Mouse (Mus musculus) midbrain, embryonic 13.5 days (tissue): ENCODE data around the gene Cfc1. TPM values are rescaled to one million over a fixed set of nuclear protein-coding genes. Genes with fewer than 3 reads are reported as not detected.
A peak's percentile ranks its signal among the peaks of the same experiment; 100 is the strongest.
"Not testable (repeated sequence)": the region's sequence is repeated elsewhere in the genome, so short reads cannot be mapped to it uniquely, and the experiment has no call there.

ENCODE experiments used
- ATAC-seq: fragments of 200-750 bp; cut with Nextera tagmentation; 2 replicates; pipeline ENCODE4 v1.8.0; 2017; ENCODE audit warnings: mild to moderate bottlenecking, moderate TSS enrichment, moderate library complexity
- H3K27ac ChIP-seq: fragments of 300-500 bp; sonication (generic); 2 replicates; pipeline ENCODE4 v1.5.1; 2015; ENCODE audit warnings: inconsistent platforms, mild to moderate bottlenecking, moderate library complexity
- H3K27me3 ChIP-seq: fragments of 300-500 bp; sonication (generic); 2 replicates; pipeline ENCODE4 v1.6.1; 2015; ENCODE audit warnings: mild to moderate bottlenecking, inconsistent platforms
- H3K36me3 ChIP-seq: fragments of 300-500 bp; sonication (generic); 2 replicates; pipeline ENCODE4 v1.6.1; 2015; ENCODE audit warnings: mild to moderate bottlenecking, inconsistent platforms
- H3K4me1 ChIP-seq: fragments of 300-500 bp; sonication (generic); replicated peaks from 2 replicates; pipeline ENCODE4 v1.6.1; 2015; ENCODE audit warnings: inconsistent platforms
- H3K4me2 ChIP-seq: fragments of 300-500 bp; sonication (generic); replicated peaks from 2 replicates; pipeline ENCODE4 v1.6.1; 2015; ENCODE audit warnings: moderate library complexity, mild to moderate bottlenecking, inconsistent platforms
- H3K4me3 ChIP-seq: fragments of 300-500 bp; sonication (generic); replicated peaks from 2 replicates; pipeline ENCODE4 v1.5.1; 2015; ENCODE audit warnings: mild to moderate bottlenecking, inconsistent platforms
- H3K9ac ChIP-seq: fragments of 300-500 bp; sonication (generic); replicated peaks from 2 replicates; pipeline ENCODE4 v1.6.1; 2015; ENCODE audit warnings: mild to moderate bottlenecking, inconsistent platforms
- H3K9me3 ChIP-seq: fragments of 300-500 bp; sonication (generic); 2 replicates; pipeline ENCODE4 v1.6.1; 2016; ENCODE audit warnings: mild to moderate bottlenecking, inconsistent platforms
- WGBS: fragments of 180-500 bp; shearing (Covaris S2); methylation state at CpG from one replicate; pipeline ENCODE4 v1.1.7; 2015; 5-methylcytosine and 5-hydroxymethylcytosine counted together
- polyA plus RNA-seq: library from polyadenylated mRNA; unstranded; fragments of >200 nt; fragmentation: Nextera tagmentation; extraction: Ambion mirVana; gene quantifications from 2 replicates; pipeline ENCODE4 v1.2.1, GENCODE M21; 2015

The Cfc1 gene
- polyA plus RNA-seq, 1 experiment from 2014 or later = not detected

- not testable (repeated sequence) for H3K9me3 ChIP-seq, H3K36me3 ChIP-seq, H3K4me1 ChIP-seq, H3K4me3 ChIP-seq, ATAC-seq, H3K27me3 ChIP-seq, H3K4me2 ChIP-seq, H3K9ac ChIP-seq, H3K27ac ChIP-seq
- 72% methylated on average over 6 of the region's 6 CpGs for WGBS
These were observed 18.2 kb upstream of the Cfc1 start for GRCm38 (mm10) chr1:34517297-34517696.

- H3K36me3 ChIP-seq, ATAC-seq, H3K4me1 ChIP-seq, H3K4me3 ChIP-seq, H3K27ac ChIP-seq, H3K9me3 ChIP-seq, H3K4me2 ChIP-seq, H3K27me3 ChIP-seq, H3K9ac ChIP-seq: not testable (repeated sequence)
- 75% methylated on average over 1 of the region's 1 CpGs for WGBS
These were observed 17.7 kb upstream of the Cfc1 start for GRCm38 (mm10) chr1:34517797-34518196.

- no peak for ATAC-seq
- Histone ChIP-seq H3K9ac (no peak overlapping the region), H3K4me1 (no peaks in the 10 kb centered on the region), H3K27me3 (no peaks in the 10 kb centered on the region), H3K4me2 (no peak overlapping the region), H3K27ac (no peak overlapping the region), H3K4me3 (no peak overlapping the region), H3K9me3 (peaks cover 7% of the 10 kb centered on the region; the same call in 1 of the 2 replicates), H3K36me3 (no peaks in the 10 kb centered on the region)
- 83% methylated on average over 1 of the region's 1 CpGs for WGBS
These were observed 17.2 kb upstream of the Cfc1 start for GRCm38 (mm10) chr1:34518259-34518658.

GRCm38 (mm10) chr1:34522205-34522849 is 13.1 kb upstream of the Cfc1 start:
- 89% methylated on average over 6 of the region's 6 CpGs for WGBS
- no peak overlapping the region for H3K4me2 ChIP-seq
- H3K4me3 ChIP-seq = no peak overlapping the region
- H3K4me1 ChIP-seq = no peaks in the 10 kb centered on the region
- H3K27me3 ChIP-seq = no peaks in the 10 kb centered on the region
- no peak overlapping the region for H3K9ac ChIP-seq
- H3K9me3 ChIP-seq = no peaks in the 10 kb centered on the region
- no peaks in the 10 kb centered on the region for H3K36me3 ChIP-seq
- no peak for ATAC-seq
- H3K27ac ChIP-seq = no peak overlapping the region

- H3K9me3 ChIP-seq = no peaks in the 10 kb centered on the region
- whole genome bisulfite sequencing = 82% methylated on average over 3 of the region's 3 CpGs
- no peak overlapping the region for H3K27ac ChIP-seq
- ATAC-seq = no peak
- H3K4me2 ChIP-seq = no peak overlapping the region
- H3K36me3 ChIP-seq = no peaks in the 10 kb centered on the region
- no peaks in the 10 kb centered on the region for H3K27me3 ChIP-seq
- no peaks in the 10 kb centered on the region for H3K4me1 ChIP-seq
- no peak overlapping the region for H3K4me3 ChIP-seq
- H3K9ac ChIP-seq = no peak overlapping the region
These were observed 12.6 kb upstream of the Cfc1 start for GRCm38 (mm10) chr1:34522850-34523244.

- H3K4me3 ChIP-seq = no peak overlapping the region
- WGBS = 82% methylated on average over 3 of the region's 3 CpGs
These were observed 11.8 kb upstream of the Cfc1 start for GRCm38 (mm10) chr1:34523647-34524046.

GRCm38 (mm10) chr1:34534574-34534973 is 874 bp upstream of the Cfc1 start:
- not testable (repeated sequence) for H3K9me3 ChIP-seq, H3K9ac ChIP-seq, ATAC-seq, H3K4me3 ChIP-seq, H3K27ac ChIP-seq, H3K4me2 ChIP-seq, H3K36me3 ChIP-seq
- H3K4me1 ChIP-seq = peaks cover 12% of the 10 kb centered on the region
- 65% methylated on average over 3 of the region's 3 CpGs for WGBS
- peaks cover 36% of the 10 kb centered on the region for H3K27me3 ChIP-seq

More at GRCm38 (mm10) chr1:34523647-34524046, 11.8 kb upstream of the Cfc1 start:
- H3K27me3 ChIP-seq = no peaks in the 10 kb centered on the region
- no peaks in the 10 kb centered on the region for H3K4me1 ChIP-seq
- no peaks in the 10 kb centered on the region for H3K9me3 ChIP-seq
- ATAC-seq = no peak
- no peaks in the 10 kb centered on the region for H3K36me3 ChIP-seq
- no peak overlapping the region for H3K9ac ChIP-seq
- H3K4me2 ChIP-seq = no peak overlapping the region
- no peak overlapping the region for H3K27ac ChIP-seq

- no peak overlapping the region for H3K9ac ChIP-seq
- peaks cover 36% of the 10 kb centered on the region for H3K27me3 ChIP-seq
- H3K27ac ChIP-seq = no peak overlapping the region
- H3K4me3 ChIP-seq = peak overlapping the region; percentile 19
- H3K4me1 ChIP-seq = peaks cover 12% of the 10 kb centered on the region
- H3K4me2 ChIP-seq = peak overlapping the region; percentile 42
- WGBS = 3% methylated on average over 14 of the region's 14 CpGs
- H3K9me3 ChIP-seq = no peaks in the 10 kb centered on the region
- H3K36me3 ChIP-seq = no peaks in the 10 kb centered on the region
- no peak for ATAC-seq
These were observed 881 bp downstream of the Cfc1 start for GRCm38 (mm10) chr1:34536291-34536766.

GRCm38 (mm10) chr1:34536767-34537485 is 1.5 kb downstream of the Cfc1 start:
- Histone ChIP-seq H3K4me3 (peak overlapping the region; percentile 19), H3K9ac (no peak overlapping the region), H3K27me3 (peaks cover 36% of the 10 kb centered on the region), H3K4me1 (peaks cover 12% of the 10 kb centered on the region), H3K9me3 (no peaks in the 10 kb centered on the region), H3K27ac (no peak overlapping the region), H3K4me2 (peak overlapping the region; percentile 42), H3K36me3 (no peaks in the 10 kb centered on the region)
- peak; percentile 58 for ATAC-seq
- WGBS = 2% methylated on average over 16 of the region's 16 CpGs

- H3K9ac ChIP-seq = no peak overlapping the region
- 79% methylated on average over 1 of the region's 1 CpGs for WGBS
- no peaks in the 10 kb centered on the region for H3K36me3 ChIP-seq
- no peak overlapping the region for H3K4me2 ChIP-seq
- no peaks in the 10 kb centered on the region for H3K4me1 ChIP-seq
- no peaks in the 10 kb centered on the region for H3K27me3 ChIP-seq
- H3K9me3 ChIP-seq = no peaks in the 10 kb centered on the region; the same call in 1 of the 2 replicates
- H3K27ac ChIP-seq = no peak overlapping the region
- ATAC-seq = no peak
- no peak overlapping the region for H3K4me3 ChIP-seq
These were observed 11.6 kb downstream of the Cfc1 start for GRCm38 (mm10) chr1:34547074-34547473.

GRCm38 (mm10) chr1:34553690-34554089 is 18.2 kb downstream of the Cfc1 start:
- no peaks in the 10 kb centered on the region for H3K36me3 ChIP-seq
- H3K4me2 ChIP-seq = no peak overlapping the region
- H3K9me3 ChIP-seq = no peaks in the 10 kb centered on the region
- no peak overlapping the region for H3K9ac ChIP-seq
- H3K4me1 ChIP-seq = no peaks in the 10 kb centered on the region
- ATAC-seq = no peak
- H3K27me3 ChIP-seq = no peaks in the 10 kb centered on the region
- 93% methylated on average over 1 of the region's 1 CpGs for WGBS
- no peak overlapping the region for H3K4me3 ChIP-seq
- no peak overlapping the region for H3K27ac ChIP-seq

GRCm38 (mm10) chr1:34554275-34554674 is 18.8 kb downstream of the Cfc1 start:
- no peak overlapping the region for H3K27ac ChIP-seq
- no peaks in the 10 kb centered on the region for H3K9me3 ChIP-seq
- H3K4me1 ChIP-seq = no peaks in the 10 kb centered on the region
- no peaks in the 10 kb centered on the region for H3K36me3 ChIP-seq
- ATAC-seq = no peak
- WGBS = 89% methylated on average over 7 of the region's 7 CpGs
- H3K4me2 ChIP-seq = no peak overlapping the region
- H3K4me3 ChIP-seq = no peak overlapping the region
- no peak overlapping the region for H3K9ac ChIP-seq
- no peaks in the 10 kb centered on the region for H3K27me3 ChIP-seq
